Mouse (Mus musculus): ENCODE results near the gene Ddc. TPM values are rescaled to one million over a fixed set of nuclear protein-coding genes. Genes with fewer than 3 reads are reported as not detected.

Ddc gene
- polyA plus RNA-seq, 1 experiment from 2014 or later, result 7.5 TPM

DNA sequence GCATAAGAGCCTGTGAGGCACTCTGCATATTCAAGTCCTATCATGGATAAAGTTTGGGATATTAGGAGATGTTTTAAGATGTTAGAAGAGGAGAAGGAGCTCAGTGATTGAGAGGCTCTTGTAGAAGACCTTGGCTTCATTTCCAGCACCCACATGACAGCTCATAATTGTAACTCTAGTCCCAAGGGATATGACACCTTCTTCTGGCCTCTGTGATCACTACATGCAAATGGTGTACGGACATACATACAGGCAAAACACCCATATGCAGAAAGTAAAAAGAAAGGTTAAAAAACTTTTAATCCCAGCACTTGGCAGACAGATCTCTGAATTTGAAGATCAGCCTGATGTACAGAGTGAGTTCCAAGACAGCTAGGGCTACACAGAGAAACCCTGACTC is 99.3 kb downstream of the Ddc start:
- no peaks in the 10 kb centered on the region for H3K9me3 ChIP-seq (ENCODE audit: control insufficient read depth, low read length)
- H3K4me3 ChIP-seq (ENCODE audit: low read depth, low read length), result no peak overlapping the region
- no peaks in the 10 kb centered on the region for H3K4me1 ChIP-seq (ENCODE audit: control insufficient read depth, insufficient read depth, low read length)
- DNase-seq (ENCODE audit: low spot score) (no peak), ATAC-seq (ENCODE audit: insufficient read depth, low FRiP score, low TSS enrichment) (no peak)
- no peaks in the 10 kb centered on the region for H3K27me3 ChIP-seq (ENCODE audit: control insufficient read depth, insufficient read depth, low read length)
- H3K36me3 ChIP-seq (ENCODE audit: control insufficient read depth, insufficient read depth, low read length), result peaks cover 13% of the 10 kb centered on the region
- no peak overlapping the region for H3K9ac ChIP-seq (ENCODE audit: low read length)
- 97% methylated on average over 1 of the region's 1 CpGs for WGBS
- H3K27ac ChIP-seq (ENCODE audit: low read depth, low read length), result no peak overlapping the region
- no peak overlapping the region for H3K4me2 ChIP-seq (ENCODE audit: low read depth)

DNA sequence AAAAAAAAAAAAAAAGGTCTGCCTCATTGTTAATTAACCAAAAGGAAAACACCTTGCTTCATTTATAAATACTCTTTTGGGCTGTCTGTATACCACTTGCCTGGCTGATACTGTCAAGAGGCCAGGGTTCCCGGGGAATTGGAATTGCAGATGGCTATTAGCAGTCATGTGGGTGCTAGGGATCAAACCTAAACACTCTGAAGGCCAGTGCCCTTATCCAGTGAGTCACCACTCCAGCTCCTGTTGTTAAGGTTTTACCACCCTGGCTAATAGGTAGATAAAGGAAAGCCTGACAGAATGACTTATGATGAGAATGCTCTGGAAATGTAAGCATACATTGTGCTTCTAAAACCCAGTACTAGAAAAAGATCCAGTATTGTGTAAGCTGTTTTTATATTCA is 103.3 kb downstream of the Ddc start:
- no peaks in the 10 kb centered on the region for H3K27me3 ChIP-seq (ENCODE audit: control insufficient read depth, insufficient read depth, low read length)
- ATAC-seq (ENCODE audit: insufficient read depth, low FRiP score, low TSS enrichment) (no peak), DNase-seq (ENCODE audit: low spot score) (no peak)
- no peak overlapping the region for H3K4me3 ChIP-seq (ENCODE audit: low read depth, low read length)
- no peaks in the 10 kb centered on the region for H3K4me1 ChIP-seq (ENCODE audit: control insufficient read depth, insufficient read depth, low read length)
- H3K4me2 ChIP-seq (ENCODE audit: low read depth), result no peak overlapping the region
- WGBS, result 69% methylated on average over 1 of the region's 1 CpGs
- H3K9ac ChIP-seq (ENCODE audit: low read length), result no peak overlapping the region
- H3K27ac ChIP-seq (ENCODE audit: low read depth, low read length), result no peak overlapping the region
- H3K36me3 ChIP-seq (ENCODE audit: control insufficient read depth, insufficient read depth, low read length), result peaks cover 2% of the 10 kb centered on the region; the same call in 1 of the 2 replicates
- no peaks in the 10 kb centered on the region for H3K9me3 ChIP-seq (ENCODE audit: control insufficient read depth, low read length)

DNA sequence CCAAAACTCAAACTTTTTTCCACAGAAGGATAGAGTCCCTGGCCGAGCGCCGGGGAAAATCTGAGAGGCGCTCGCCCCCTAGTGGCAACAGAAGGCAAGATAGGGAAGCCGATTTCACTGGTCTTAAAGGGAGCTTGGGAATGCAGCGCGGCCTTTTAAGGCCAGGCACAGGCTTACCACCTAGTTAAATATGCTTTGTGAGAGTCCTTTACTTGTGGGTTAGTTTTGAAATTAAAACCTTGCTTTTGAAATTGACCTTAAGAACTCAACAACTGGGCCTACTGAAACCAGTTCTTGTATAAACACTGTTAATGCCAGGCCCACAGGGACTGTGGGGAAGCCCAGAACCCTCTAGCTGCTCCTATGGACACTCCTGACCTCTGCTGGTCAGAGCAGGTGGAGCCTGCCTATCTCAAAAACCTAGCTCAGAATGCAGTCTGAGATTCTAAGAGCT is 109.4 kb downstream of the Ddc start:
- ATAC-seq (ENCODE audit: insufficient read depth, low FRiP score, low TSS enrichment) (peak; percentile 91), DNase-seq (ENCODE audit: low spot score) (peak; percentile 89)
- Histone ChIP-seq H3K9ac (ENCODE audit: low read length) (no peak overlapping the region), H3K27me3 (ENCODE audit: control insufficient read depth, insufficient read depth, low read length) (no peaks in the 10 kb centered on the region), H3K36me3 (ENCODE audit: control insufficient read depth, insufficient read depth, low read length) (no peaks in the 10 kb centered on the region), H3K4me1 (ENCODE audit: control insufficient read depth, insufficient read depth, low read length) (no peaks in the 10 kb centered on the region), H3K4me2 (ENCODE audit: low read depth) (peak overlapping the region; percentile 17; the same call in 1 of the 2 replicates), H3K4me3 (ENCODE audit: low read depth, low read length) (no peak overlapping the region), H3K9me3 (ENCODE audit: control insufficient read depth, low read length) (no peaks in the 10 kb centered on the region), H3K27ac (ENCODE audit: low read depth, low read length) (no peak overlapping the region)
- WGBS, result 1% methylated on average over 8 of the region's 8 CpGs

DNA sequence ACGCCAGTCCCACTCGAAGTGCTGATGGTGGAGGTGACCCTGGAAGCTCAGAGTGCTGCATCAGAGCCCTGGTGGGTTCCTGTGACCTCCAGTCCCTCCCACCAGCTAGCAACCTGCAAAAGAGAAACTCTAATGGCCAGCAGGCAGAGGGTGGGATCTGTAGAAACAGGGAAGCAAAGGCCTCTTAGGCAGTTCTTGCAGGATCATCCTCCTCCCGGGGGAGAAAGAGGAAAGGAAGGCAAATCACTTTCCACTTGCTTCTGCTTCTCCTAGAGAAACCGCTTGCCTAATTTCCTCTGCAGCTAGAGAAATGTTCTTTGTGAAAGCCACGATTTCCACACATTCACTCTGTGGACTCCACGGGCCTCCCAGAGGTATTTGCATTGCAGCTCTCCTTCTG is 112.5 kb downstream of the Ddc start:
- ATAC-seq (ENCODE audit: insufficient read depth, low FRiP score, low TSS enrichment), result no peak
- Histone ChIP-seq H3K9me3 (ENCODE audit: control insufficient read depth, low read length) (no peaks in the 10 kb centered on the region), H3K27ac (ENCODE audit: low read depth, low read length) (no peak overlapping the region), H3K4me2 (ENCODE audit: low read depth) (no peak overlapping the region), H3K36me3 (ENCODE audit: control insufficient read depth, insufficient read depth, low read length) (no peaks in the 10 kb centered on the region), H3K27me3 (ENCODE audit: control insufficient read depth, insufficient read depth, low read length) (no peaks in the 10 kb centered on the region), H3K9ac (ENCODE audit: low read length) (no peak overlapping the region), H3K4me1 (ENCODE audit: control insufficient read depth, insufficient read depth, low read length) (no peaks in the 10 kb centered on the region), H3K4me3 (ENCODE audit: low read depth, low read length) (no peak overlapping the region)
- 69% methylated on average over 6 of the region's 6 CpGs for WGBS
- no peak for DNase-seq (ENCODE audit: low spot score)

DNA sequence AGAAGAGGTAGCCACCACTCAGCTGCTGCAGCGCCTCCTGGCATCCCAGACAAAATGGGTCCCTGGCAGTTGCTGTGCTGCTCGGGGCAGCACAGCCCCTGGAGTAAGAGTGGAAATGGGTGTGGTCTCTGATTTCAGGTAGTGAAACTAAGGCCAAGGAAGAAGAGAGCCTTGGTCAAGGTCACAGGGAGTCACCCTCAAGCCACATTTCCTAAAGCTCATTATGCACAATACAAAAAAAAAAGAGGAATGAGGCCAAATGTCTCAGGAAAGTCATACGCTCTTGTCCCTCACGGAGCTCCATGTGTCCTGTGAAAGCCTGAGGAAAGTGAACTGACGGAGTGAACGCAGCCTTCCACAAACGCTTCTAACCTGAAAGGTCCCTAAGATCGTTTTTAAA is 116.2 kb downstream of the Ddc start:
- ATAC-seq (ENCODE audit: insufficient read depth, low FRiP score, low TSS enrichment) (no peak), DNase-seq (ENCODE audit: low spot score) (no peak)
- Histone ChIP-seq H3K4me1 (ENCODE audit: control insufficient read depth, insufficient read depth, low read length) (no peaks in the 10 kb centered on the region), H3K9me3 (ENCODE audit: control insufficient read depth, low read length) (no peaks in the 10 kb centered on the region), H3K4me3 (ENCODE audit: low read depth, low read length) (no peak overlapping the region), H3K9ac (ENCODE audit: low read length) (no peak overlapping the region), H3K36me3 (ENCODE audit: control insufficient read depth, insufficient read depth, low read length) (no peaks in the 10 kb centered on the region), H3K27me3 (ENCODE audit: control insufficient read depth, insufficient read depth, low read length) (no peaks in the 10 kb centered on the region), H3K4me2 (ENCODE audit: low read depth) (no peak overlapping the region), H3K27ac (ENCODE audit: low read depth, low read length) (no peak overlapping the region)
- WGBS, result 85% methylated on average over 8 of the region's 8 CpGs

DNA sequence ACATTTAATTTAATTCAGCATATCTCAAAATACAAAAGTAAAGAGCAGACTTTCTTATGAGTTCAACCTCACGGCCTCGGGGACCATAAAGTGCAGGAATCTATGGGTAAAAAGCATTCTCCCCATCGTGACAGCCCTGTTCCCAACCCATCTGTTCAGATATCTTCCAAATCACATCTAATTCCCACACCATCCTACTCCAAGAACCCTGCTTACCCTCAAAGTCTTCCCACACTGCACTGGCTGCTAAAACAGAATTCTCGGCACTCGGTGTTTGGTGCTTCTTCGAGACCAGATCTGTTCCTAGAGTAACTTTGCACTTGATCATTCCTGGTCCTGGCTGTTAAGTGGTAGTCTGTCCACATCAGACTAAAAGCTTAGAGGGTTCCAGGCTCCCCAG is 119.6 kb downstream of the Ddc start:
- WGBS, result 92% methylated on average over 6 of the region's 6 CpGs
- DNase-seq (ENCODE audit: low spot score), result no peak
- H3K9ac ChIP-seq (ENCODE audit: low read length), result no peak overlapping the region

DNA sequence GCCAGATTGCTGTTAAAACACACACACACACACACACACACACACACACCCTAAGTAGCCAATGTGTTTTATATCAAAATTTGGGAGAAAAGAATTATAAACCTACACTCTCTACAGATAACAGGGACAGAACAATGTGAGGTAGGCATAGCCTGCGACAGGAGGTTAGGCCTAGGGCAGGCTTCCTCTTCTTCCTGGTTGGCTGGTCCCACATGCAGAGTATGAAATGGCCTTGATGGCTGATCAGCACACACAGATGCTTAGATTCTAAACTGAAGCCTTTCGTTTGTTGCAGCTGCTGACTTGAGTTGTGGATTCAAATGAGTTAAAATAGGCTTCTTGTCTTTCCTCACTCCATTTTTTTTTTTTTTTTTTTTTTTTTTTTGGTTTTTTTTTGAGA is 120.1 kb downstream of the Ddc start:
- DNase-seq (ENCODE audit: low spot score) (no peak), ATAC-seq (ENCODE audit: insufficient read depth, low FRiP score, low TSS enrichment) (no peak)
- H3K27me3 ChIP-seq (ENCODE audit: control insufficient read depth, insufficient read depth, low read length), result no peaks in the 10 kb centered on the region
- H3K4me3 ChIP-seq (ENCODE audit: low read depth, low read length), result no peak overlapping the region
- no peak overlapping the region for H3K27ac ChIP-seq (ENCODE audit: low read depth, low read length)
- no peaks in the 10 kb centered on the region for H3K4me1 ChIP-seq (ENCODE audit: control insufficient read depth, insufficient read depth, low read length)
- no peak overlapping the region for H3K9ac ChIP-seq (ENCODE audit: low read length)
- no peak overlapping the region for H3K4me2 ChIP-seq (ENCODE audit: low read depth)
- 84% methylated on average over 2 of the region's 2 CpGs for WGBS
- H3K36me3 ChIP-seq (ENCODE audit: control insufficient read depth, insufficient read depth, low read length), result no peaks in the 10 kb centered on the region
- no peaks in the 10 kb centered on the region for H3K9me3 ChIP-seq (ENCODE audit: control insufficient read depth, low read length)

More for the DNA sequence above, 119.6 kb downstream of the Ddc start:
- no peak overlapping the region for H3K4me3 ChIP-seq (ENCODE audit: low read depth, low read length)
- ATAC-seq (ENCODE audit: insufficient read depth, low FRiP score, low TSS enrichment), result no peak
- no peak overlapping the region for H3K27ac ChIP-seq (ENCODE audit: low read depth, low read length)
- no peaks in the 10 kb centered on the region for H3K36me3 ChIP-seq (ENCODE audit: control insufficient read depth, insufficient read depth, low read length)
- H3K4me2 ChIP-seq (ENCODE audit: low read depth), result no peak overlapping the region
- no peaks in the 10 kb centered on the region for H3K4me1 ChIP-seq (ENCODE audit: control insufficient read depth, insufficient read depth, low read length)
- no peaks in the 10 kb centered on the region for H3K27me3 ChIP-seq (ENCODE audit: control insufficient read depth, insufficient read depth, low read length)
- no peaks in the 10 kb centered on the region for H3K9me3 ChIP-seq (ENCODE audit: control insufficient read depth, low read length)

DNA sequence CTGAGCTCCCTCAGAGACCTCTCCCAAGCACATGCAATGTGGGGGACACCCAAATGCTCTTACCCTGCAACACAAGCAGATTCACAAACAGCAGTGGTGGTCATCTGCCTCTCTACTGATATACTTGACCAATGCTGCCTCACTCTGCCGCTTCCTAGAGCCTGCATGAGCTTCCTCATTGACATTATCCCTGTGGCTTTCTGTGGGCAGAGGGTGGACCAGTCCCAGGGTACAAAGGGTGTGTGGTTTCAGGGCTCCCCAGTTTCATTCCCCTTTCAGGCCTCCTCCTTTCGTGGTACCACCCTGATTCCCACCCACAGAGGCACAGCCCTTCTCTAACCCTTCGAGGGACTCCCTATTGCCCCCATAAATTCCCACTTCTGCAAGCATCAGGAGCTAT is 120.7 kb downstream of the Ddc start:
- Histone ChIP-seq H3K27me3 (ENCODE audit: control insufficient read depth, insufficient read depth, low read length) (no peaks in the 10 kb centered on the region), H3K9me3 (ENCODE audit: control insufficient read depth, low read length) (no peaks in the 10 kb centered on the region), H3K9ac (ENCODE audit: low read length) (no peak overlapping the region), H3K27ac (ENCODE audit: low read depth, low read length) (no peak overlapping the region), H3K4me1 (ENCODE audit: control insufficient read depth, insufficient read depth, low read length) (no peaks in the 10 kb centered on the region), H3K4me2 (ENCODE audit: low read depth) (no peak overlapping the region), H3K4me3 (ENCODE audit: low read depth, low read length) (no peak overlapping the region), H3K36me3 (ENCODE audit: control insufficient read depth, insufficient read depth, low read length) (no peaks in the 10 kb centered on the region)
- no peak for ATAC-seq (ENCODE audit: insufficient read depth, low FRiP score, low TSS enrichment)
- no peak for DNase-seq (ENCODE audit: low spot score)
- 67% methylated on average over 3 of the region's 3 CpGs for WGBS

DNA sequence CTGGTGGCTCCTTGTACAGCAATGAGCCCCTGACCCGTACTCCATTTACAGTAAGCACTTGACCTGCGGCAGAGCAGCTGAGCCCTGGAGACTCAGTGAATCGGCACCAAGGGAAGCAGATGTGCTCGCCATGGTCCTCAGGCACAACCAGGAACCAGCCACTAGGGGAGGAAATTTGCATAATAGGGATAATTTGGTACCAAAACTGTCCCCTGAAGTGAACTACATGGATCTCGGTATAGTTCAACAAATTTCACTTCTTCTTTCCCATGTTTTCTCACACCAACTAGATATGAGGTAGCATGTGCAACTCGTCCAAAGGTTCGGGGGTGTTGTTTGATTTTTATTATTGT is 121.1 kb downstream of the Ddc start:
- WGBS, result 89% methylated on average over 7 of the region's 7 CpGs
- H3K27ac ChIP-seq (ENCODE audit: low read depth, low read length), result no peak overlapping the region

More for the DNA sequence above, 121.1 kb downstream of the Ddc start:
- ATAC-seq (ENCODE audit: insufficient read depth, low FRiP score, low TSS enrichment) (no peak), DNase-seq (ENCODE audit: low spot score) (no peak)
- no peak overlapping the region for H3K9ac ChIP-seq (ENCODE audit: low read length)
- no peaks in the 10 kb centered on the region for H3K36me3 ChIP-seq (ENCODE audit: control insufficient read depth, insufficient read depth, low read length)
- H3K4me3 ChIP-seq (ENCODE audit: low read depth, low read length), result no peak overlapping the region
- no peaks in the 10 kb centered on the region for H3K4me1 ChIP-seq (ENCODE audit: control insufficient read depth, insufficient read depth, low read length)
- H3K9me3 ChIP-seq (ENCODE audit: control insufficient read depth, low read length), result no peaks in the 10 kb centered on the region
- no peak overlapping the region for H3K4me2 ChIP-seq (ENCODE audit: low read depth)
- H3K27me3 ChIP-seq (ENCODE audit: control insufficient read depth, insufficient read depth, low read length), result no peaks in the 10 kb centered on the region
